Mouse (Mus musculus): ENCODE results near the gene Klhl33.
"Not testable (repeated sequence)": the region's sequence is repeated elsewhere in the genome, so short reads cannot be mapped to it uniquely, and the experiment has no call there.

Klhl33 gene

DNA sequence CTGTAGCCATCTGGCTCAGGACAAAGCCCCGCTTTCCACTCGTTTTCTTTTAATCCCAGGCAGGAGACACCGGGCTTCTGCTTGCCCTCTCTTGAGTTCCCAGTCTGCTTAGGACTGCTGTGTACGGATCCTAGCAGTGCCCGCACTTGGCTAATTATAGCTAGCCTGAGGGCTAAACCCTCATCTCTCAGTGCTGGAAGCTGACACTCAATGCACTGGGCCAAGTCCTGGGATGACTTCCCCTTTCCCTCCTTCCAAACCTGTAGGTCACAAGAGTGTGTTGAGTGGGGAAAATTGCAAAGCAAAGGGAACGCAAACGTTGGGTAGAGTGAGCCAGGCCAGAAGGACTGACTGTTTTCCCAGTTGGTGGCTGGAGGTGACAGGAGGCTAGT, at the start of gene Klhl33:
TSS of gene Klhl33 (minus strand) at position 134 of the 392 bp plus-strand sequence.
- peak; percentile 31 to 43 for DNase-seq

DNA sequence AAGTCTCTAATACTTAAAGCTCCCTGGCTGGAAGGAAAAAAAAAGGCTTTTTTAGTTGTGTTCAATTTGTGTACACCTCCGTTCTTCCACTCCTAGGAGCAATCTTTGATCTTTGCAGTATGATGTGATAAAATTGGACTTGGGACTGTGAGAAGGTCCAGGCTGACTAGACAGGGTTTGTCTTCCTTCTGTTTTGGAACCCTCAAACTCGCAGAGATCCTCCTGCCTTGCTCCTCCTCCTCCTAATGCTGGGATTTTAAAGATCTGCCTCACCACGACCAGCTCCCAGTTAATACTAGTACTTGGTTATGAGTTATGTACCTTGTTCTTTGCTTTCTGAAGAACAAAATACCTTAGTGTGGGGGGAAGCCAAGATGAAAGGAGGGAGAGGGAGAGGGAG, 48.2 kb upstream of the Klhl33 start:
- not testable (repeated sequence) for DNase-seq

DNA sequence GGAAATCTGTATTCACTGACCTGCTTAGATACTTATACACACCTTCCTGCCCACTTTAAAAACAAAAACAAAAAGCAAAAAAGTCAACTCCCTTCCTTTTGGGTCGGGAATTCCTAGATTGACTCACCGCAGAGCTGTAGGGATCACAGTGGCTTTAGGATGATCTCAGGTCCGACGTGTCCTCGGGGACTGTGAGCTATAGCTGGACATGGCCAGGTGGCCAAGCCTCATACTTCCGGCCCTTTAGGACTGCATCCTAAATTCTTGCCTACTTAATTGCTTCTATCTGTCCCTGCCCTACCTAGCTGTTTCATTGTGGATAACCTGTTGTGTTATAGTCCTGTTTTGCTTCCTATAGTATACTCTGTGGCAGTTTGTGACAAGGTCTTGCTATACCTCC, 47.8 kb upstream of the Klhl33 start:
- DNase-seq = peak in 1 of 2 experiments; percentile 6

DNA sequence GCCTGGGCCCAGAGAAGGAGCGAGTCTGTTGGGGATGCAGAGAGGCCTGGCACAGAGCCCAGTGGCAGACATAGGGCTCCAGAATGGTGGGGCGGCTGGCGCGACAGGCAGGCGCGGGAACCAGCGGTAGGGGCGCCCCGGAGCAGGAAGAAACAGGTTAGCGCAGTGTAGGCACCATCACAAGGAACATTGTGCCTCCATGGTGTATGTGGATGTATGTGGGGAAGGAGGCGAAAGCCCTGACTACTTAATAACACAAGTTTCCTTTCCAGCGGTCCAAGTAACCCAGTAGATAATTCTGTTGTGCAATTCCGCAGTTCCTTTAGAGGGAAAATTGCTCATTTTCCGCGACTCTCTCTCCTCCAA, 47.3 kb upstream of the Klhl33 start:
- not testable (repeated sequence) for DNase-seq

DNA sequence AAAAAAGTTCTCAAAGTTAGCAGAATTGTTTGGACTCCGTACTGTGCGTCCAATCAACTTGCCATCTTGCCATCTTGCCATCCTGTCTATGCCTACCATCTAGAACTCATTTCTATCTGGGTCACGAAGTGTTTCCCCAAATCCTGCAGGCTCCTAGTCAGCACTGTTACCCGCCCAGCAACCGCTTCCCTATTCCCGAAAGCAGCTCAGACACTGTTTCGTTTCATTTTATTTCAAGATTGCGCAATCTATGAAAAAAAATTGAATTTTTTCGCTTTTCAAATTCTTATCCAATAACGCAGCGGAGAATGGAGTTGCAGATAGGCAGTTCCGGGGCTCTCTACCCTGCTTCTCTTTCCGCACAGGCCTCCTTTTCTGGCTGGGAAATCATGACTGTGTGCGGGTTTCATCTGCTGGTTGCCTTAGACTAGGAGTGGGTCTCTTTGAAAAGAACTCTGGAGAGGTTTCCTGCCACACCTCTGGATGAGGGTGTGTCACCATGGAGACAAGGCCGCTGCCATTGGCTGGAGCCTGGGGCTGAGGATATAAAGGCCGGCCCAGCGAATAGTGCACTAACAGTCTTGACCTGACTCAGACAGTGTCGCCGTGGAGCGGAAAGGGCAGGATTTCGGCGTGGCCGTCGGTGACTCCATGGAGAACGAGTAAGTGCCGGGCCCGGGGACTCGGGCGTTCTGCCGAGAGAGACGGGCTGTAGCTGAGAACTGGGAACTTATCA, 46.8 kb upstream of the Klhl33 start, which contains the start of gene Gm49342:
TSS of gene Gm49342 (plus strand) at position 586 of the 736 bp plus-strand sequence.
- DNase-seq = peak; percentile 93

DNA sequence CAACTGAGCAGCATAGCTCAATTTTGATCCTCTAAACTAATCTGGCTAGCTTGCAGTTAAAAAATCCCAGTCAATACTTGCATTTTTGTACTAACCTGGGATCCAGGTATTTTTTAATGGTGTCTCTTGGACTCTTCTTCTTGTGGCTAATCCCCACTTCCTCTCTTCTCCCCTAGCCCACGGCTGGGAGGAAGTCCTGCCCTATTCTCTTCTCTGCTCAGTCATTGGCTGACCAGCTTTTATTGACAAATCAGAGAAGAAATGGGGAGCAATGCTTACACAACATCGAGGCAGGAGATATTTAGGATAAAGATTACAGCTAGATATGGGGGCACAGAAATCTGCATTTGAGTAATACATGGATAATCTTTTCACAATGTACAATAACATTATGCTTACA, 41.6 kb upstream of the Klhl33 start:
- no peak for DNase-seq

DNA sequence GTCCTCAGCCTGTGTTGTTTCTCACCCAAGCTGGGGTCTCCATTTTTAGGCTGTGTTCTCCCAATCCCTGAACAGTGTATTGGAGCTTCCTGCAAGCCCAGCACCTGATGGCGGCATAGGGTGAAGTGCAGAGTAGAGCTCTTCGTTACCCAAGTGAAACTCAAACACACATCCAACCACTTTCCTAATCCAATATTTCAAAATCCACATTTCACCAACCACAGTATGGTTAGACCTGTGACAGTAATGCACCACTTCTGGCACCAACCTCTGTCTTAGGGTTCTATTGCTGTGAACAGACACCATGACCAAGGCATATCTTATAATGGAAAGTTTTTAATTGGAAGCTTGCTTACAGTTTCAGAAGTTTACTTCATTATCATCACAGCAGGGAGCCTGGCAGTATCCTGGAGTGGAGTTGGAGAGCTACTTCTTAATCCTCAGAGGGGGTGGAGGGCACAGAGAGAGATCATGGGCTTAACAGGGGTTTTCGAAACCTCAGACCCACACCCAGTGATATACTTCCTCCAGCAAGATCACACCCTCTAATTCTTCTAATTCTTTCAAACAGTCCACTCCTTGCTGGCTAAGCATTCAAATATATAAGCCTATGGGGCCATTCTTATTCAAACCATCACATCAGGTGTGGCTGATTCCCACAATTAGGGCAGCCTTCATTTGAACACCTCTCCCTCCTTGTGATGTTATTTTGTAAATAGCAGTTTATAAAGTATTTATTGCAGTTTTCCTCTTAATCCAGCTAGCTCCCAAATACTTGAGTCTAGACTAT, 41.0 kb upstream of the Klhl33 start:
- no peak for DNase-seq

DNA sequence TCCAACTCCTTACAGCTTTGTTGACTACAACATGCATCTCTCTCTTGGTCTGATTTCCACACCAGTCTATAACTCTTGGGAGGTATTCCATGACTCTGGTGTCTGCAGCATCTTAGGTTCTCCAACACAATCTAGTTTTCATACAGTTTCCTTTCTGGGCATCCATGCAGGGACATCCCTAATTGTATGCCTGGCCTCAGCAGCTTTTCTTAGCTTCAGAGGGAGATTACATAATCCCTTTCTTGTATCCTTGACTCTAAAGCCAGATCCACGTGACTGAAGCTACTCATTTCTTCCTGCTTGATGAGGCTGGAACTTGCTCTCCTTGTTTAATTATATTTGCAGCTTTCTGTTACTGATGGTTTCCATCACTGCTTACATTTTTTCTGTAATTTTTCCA, 39.3 kb upstream of the Klhl33 start:
- DNase-seq = no peak

DNA sequence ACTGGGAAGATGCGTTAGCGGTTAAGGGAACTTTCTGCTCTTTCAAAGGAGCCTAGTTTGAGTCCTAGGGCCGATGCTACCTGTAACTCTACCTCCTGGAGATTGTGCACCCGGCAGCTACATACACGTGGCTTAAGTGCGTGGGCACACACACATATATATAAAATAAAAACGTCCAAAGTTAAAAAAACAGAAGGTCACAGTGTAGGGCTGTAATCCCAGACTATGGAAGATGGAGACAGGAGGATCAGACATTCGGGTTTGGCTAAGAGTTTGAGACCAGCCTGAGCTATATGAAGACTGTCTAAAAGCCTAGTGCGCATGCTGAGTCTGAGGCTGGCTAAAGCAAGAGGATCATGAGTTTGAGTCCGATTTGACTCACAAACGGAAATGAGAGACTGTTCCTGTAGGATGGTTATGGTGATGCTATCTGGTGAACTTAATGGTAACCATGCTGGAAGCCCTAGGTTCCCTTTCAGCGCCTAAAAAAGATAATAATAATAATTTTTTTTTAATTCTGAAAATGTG, 34.2 kb upstream of the Klhl33 start:
- no peak for DNase-seq

DNA sequence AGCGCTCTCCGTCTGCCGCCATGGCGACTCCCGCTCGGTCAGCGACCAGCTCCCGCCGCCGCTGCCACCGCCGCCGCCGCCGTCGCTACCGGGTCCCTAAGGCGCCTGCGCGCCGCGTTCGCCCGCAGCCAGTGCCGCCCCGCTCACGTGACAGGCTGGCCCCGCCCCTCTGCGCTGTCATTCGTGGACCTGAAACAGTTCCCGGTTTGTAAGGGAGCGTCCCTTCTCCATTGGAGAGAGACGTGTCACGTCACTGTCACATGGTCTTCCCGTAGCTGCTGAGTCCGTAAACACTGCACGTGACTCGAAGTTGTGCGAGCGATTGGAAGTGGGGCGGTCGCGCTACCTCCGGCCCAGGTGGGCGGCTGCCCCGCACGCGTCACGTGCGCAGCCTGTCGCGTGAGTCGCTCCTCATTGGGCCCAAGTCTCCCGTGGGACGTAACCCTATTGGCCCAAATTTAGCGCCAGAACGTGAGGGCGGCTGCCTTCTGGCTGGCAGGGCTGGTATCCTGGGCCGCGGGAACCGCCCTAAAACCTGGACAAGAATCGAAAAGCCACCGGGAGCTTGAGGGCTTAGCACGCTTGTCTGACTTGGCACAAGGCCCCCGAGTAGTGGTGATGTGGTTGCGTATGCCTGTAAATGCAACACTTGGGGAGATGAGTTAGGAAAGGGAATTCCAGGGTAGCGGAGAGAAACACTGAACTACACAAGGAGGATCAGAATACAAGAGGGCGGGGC, 33.6 kb upstream of the Klhl33 start, which contains the start of the genes Pip4p1 and Pnp:
TSS of gene Pip4p1 (minus strand) at position 103 of the 739 bp plus-strand sequence.
TSS of gene Pnp (plus strand) at position 329 of the 739 bp plus-strand sequence.
- peak; percentile 99 for DNase-seq

DNA sequence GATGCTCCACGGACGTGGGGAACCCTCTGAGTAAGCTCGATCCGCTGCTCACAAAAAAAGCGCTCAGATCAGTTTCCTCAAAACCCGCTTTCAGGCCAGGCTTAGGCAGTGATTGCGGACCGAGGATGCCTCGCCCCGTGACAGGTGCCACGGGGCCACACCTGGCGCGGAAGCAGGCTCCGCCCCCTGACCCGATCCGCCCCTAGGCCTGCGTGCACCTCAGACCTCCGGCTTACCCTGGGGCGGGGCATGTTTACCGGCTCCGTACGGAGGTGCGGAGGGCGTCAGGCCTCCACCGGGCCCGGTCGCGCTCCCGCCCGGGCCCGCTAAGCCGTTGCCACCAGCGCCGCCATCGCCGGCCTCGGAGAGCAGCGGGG, 33.1 kb upstream of the Klhl33 start:
- DNase-seq = peak in 1 of 2 experiments; percentile 83

DNA sequence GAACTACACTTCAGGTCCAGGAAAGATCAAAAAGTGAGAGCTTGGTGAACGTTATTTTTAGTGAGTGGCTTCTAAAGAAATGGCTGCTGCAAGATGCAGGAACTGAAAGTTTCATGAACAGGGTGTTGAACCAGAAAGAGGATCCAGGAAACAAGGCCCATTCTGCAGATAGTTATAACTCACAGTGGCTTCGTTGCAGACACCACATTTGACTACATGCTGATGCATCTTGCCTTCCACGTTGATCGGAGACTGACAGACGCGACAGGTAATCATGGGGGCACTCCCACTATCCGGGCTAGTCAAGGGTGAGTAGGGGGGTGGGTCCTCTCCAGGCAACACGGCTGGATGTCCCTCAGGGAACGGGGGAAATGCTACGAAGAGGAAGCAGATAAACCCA, 32.6 kb upstream of the Klhl33 start:
- DNase-seq = no peak

DNA sequence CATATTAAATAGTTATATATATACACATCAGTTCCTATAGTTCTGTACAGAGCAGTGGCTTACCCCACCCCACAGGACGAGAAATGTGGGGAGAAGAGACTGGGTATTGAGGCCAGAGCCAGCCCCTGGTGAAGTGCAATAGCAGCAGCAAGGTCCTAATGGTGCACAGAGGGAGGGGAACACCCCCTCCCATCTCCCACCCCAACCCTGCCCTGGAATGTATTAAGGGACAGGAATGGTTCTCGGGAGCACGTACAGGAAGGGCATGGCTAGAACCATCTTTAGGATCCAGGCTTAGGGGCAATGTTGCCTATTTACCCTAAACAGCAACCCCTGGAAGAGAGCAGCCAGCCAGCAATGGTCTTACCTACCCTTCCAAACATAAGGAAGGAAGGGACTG, 30.1 kb upstream of the Klhl33 start:
- no peak for DNase-seq

DNA sequence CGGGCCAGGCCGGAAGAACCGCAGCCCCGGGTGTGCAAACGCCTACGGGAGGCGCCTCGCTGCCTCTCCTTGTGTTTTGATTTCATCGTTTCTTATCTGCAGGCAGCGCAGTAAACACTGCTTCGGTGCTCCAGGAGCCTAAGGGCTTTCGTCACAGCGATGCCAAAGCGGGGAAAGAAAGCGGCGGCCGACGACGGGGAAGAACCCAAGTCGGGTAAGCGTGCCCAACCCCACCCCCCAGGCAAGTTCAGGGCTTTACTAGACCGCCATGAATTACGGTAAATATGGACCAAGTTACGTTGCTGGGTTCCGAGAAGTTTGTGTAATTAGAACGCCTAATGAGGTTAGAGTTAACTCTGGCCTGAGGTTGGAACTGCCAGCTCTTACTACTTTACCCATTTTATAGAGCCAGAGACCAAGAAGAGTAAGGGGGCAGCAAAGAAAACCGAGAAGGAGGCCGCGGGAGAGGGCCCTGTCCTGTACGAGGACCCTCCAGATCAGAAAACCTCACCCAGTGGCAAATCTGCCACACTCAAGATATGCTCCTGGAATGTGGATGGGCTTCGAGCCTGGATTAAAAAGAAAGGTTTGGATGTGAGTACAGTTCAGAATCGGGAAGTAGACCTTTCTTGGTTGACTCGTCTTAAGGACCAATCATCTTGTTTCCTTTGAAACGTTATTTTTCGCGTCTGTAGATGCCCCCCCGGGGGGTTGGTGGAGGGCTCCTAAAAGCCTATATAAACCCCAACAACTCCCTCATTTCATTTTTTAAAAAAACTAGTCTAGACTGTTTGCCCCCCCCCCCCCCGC, 28.0 kb upstream of the Klhl33 start:
- DNase-seq = peak in 1 of 2 experiments; percentile 33

DNA sequence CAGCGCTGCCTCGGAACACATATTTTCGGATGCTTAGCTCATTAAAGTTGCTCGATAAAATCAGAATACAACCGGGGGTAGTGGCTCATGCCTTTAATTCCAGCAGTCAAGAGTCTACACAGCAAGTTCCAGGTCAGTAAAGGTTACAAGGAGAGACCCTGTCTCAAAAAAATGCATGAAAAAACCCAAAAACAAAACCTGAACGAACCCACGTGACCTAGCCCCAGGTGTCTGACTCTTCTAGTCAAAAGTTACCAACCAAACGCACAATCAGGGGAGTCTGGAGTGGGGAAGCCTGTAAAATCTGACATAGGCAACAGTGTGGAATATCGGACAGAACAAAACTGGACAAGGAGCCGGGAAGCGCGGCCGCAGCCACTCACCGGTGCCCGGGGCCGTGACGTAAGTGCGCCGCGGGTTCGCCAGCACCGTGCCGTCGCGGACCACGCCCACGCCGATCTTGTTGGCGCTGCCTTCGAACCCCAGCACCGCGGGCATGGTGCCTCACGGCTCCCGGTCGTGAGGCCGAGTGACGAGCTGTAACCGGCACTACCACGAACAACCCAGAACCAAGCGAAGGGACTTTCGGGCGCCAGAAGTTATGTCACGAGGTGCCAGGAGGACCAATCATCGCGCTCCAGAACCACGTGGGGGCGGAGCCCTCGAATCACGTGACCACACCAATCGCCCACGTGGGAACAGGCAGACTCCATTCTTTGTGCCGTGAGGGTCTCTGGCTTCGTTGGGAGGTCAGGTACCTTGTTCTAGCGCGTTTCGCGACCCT, 27.2 kb upstream of the Klhl33 start, which contains the start of the genes Osgep and Apex1:
TSS of gene Osgep (minus strand) at position 613 of the 784 bp plus-strand sequence.
TSS of gene Apex1 (plus strand) at position 688 of the 784 bp plus-strand sequence.
- DNase-seq = peak; percentile 98

DNA sequence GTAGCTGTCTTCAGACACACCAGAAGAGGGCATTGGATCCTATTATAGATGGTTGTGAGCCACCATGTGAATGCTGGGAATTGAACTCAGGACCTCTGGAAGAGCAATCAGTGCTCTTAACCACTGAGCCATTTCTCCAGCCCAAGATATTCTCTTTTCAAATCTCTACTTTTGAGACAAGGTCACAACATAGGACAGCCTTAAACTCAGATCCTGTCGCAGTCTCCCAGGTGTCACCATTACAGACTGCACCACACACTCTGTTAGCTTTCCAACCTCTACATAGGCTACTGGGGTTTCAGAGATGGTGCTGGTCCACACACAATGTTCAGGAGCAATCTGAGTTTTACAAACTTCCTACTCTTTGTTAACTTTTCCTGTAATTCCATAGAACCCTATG, 26.1 kb upstream of the Klhl33 start:
- DNase-seq = not testable (repeated sequence)

DNA sequence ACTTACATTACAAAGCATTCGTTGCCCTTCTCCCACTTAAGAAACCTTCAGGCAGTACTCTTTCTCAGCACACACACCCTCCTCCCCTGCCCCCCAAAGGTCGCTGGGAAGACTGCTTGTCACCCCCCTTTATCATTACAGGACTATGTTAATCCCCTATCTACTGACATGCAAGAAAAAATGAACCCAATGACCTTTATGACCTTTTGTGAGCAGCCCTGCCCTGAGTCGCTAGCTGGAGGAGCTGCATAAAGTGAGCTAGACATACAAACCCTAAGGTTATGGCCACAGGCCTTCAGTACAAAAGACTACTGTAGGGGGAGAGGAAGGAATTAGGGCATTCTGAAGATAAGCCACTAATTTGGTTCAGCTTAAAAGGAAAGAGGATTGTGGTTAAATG, 14.0 kb upstream of the Klhl33 start:
- no peak for DNase-seq

DNA sequence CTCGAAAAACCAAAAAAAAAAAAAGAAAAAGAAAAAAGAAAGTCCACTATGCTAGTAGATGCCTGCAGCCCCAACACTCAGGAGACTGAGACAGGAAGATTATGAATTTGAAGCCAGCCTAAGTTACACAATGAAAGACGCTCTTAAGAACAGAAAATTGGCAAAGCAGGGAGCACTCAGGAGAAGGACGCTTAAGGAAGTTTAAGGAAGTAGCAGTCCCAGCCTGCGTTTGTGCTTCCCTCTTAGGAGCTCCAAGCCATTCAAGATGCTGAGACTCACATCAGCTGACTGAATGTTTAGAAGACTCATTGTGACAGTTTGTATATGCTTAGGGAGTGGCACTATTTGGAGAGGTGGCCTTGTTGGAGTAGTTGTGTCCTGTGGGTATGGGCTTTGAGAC, 10.8 kb upstream of the Klhl33 start:
- DNase-seq = no peak

DNA sequence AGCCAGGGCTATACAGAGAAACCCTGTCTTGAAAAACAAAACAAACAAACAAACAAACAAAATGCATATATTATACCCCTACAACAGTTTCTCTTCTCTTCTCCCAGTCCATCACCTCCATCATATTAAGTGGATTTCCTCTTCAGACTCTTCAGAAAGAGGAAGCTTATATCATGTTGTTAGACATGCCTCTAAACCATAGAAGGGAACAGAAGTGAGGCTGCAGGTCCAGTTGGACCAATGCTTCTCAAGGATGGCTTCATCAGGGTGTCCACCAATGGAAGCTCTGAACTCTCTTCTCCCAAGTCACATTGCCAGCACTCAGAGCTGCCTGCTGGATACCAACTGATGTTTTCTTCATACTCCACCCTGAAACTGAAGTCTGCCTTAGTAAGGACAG, 8.0 kb upstream of the Klhl33 start:
- DNase-seq = not testable (repeated sequence)

DNA sequence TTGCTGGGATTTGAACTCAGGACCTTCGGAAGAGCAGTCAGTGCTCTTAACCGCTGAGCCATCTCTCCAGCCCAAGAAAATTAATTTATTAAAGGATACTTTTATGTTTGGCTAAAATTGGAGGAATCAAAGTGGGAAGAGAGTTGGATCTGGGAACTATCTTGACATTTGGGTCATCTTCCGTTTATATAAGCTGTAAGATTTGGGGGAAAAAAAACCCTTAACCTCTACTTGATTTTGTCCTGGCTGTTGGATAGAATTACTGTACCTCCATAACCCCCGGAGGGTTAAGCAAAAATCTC, 7.5 kb upstream of the Klhl33 start:
- no peak for DNase-seq

Measured in cerebellum, postnatal 14 days (tissue).